Mouse (Mus musculus) kidney, postnatal 36 days (tissue): ENCODE results near the gene Slc15a4.

Source experiments
- DNase-seq, 2 experiments: peaks; one replicate each; pipeline ENCODE4 v3.0.0; 2021 to 2022; ENCODE audit warnings: mixed read lengths in 2 of 2

Slc15a4 gene

GRCm38 (mm10) chr5:127620371-127620770 is 12.3 kb downstream of the Slc15a4 start:
- no peak for DNase-seq

- no peak for DNase-seq
Observed at GRCm38 (mm10) chr5:127618834-127619233, 13.9 kb downstream of the Slc15a4 start.

GRCm38 (mm10) chr5:127616884-127617635 is 15.6 kb downstream of the Slc15a4 start:
- peak; percentile 98 to 99 for DNase-seq

- no peak for DNase-seq
Observed at GRCm38 (mm10) chr5:127616151-127616550, 16.5 kb downstream of the Slc15a4 start.

GRCm38 (mm10) chr5:127615459-127615858 is 17.2 kb downstream of the Slc15a4 start:
- no peak for DNase-seq

- no peak for DNase-seq
Observed at GRCm38 (mm10) chr5:127612397-127612796, 20.3 kb downstream of the Slc15a4 start.

GRCm38 (mm10) chr5:127611881-127612280 is 20.8 kb downstream of the Slc15a4 start:
- no peak for DNase-seq

GRCm38 (mm10) chr5:127610787-127611509 is 21.7 kb downstream of the Slc15a4 start:
- DNase-seq = peak; percentile 83 to 92

GRCm38 (mm10) chr5:127609191-127609714 is 23.4 kb downstream of the Slc15a4 start:
- no peak for DNase-seq

GRCm38 (mm10) chr5:127607507-127607906 is 25.2 kb downstream of the Slc15a4 start:
- DNase-seq = no peak

GRCm38 (mm10) chr5:127602996-127603395 is 29.7 kb downstream of the Slc15a4 start:
- DNase-seq = no peak

- DNase-seq = no peak
Observed at GRCm38 (mm10) chr5:127596862-127597261, 35.8 kb downstream of the Slc15a4 start.

- no peak for DNase-seq
Observed at GRCm38 (mm10) chr5:127595676-127596075, 37.0 kb downstream of the Slc15a4 start.

GRCm38 (mm10) chr5:127592854-127593253 is 39.8 kb downstream of the Slc15a4 start:
- peak; percentile 27 to 59 for DNase-seq

GRCm38 (mm10) chr5:127592406-127592805 is 40.3 kb downstream of the Slc15a4 start:
- DNase-seq = no peak

- DNase-seq = no peak
Observed at GRCm38 (mm10) chr5:127587854-127588253, 44.8 kb downstream of the Slc15a4 start.

GRCm38 (mm10) chr5:127583658-127584057 is 49.0 kb downstream of the Slc15a4 start:
- peak in 1 of 2 experiments; percentile 40 for DNase-seq

GRCm38 (mm10) chr5:127577419-127577818 is 55.3 kb downstream of the Slc15a4 start:
- no peak for DNase-seq

- no peak for DNase-seq
Observed at GRCm38 (mm10) chr5:127567165-127567741, 65.4 kb downstream of the Slc15a4 start.

- DNase-seq = peak in 1 of 2 experiments; percentile 8
Observed at GRCm38 (mm10) chr5:127561086-127561485, 71.6 kb downstream of the Slc15a4 start.

GRCm38 (mm10) chr5:127548136-127548535 is 84.6 kb downstream of the Slc15a4 start:
- no peak for DNase-seq

- DNase-seq = no peak
Observed at GRCm38 (mm10) chr5:127546585-127546991, 86.1 kb downstream of the Slc15a4 start.
